Mouse (Mus musculus): ENCODE measurements around the gene Fras1.

GRCm38 (mm10) chr5:96515860-96516311 lies 142.1 kb downstream of the Fras1 start:
- no peak for TF ChIP-seq EP300 (IDR thresholded peaks at IDR 0.05; ENCODE audit: low read depth)
- TF ChIP-seq CTCF (IDR thresholded peaks at IDR 0.05; ENCODE audit: low read depth): no peak

Measured in heart, postnatal 0 days (tissue).